Mouse (Mus musculus) stomach, embryonic 16.5 days (tissue): ENCODE measurements around the gene Itln1. TPM values are rescaled to one million over a fixed set of nuclear protein-coding genes. Genes with fewer than 3 reads are reported as not detected.
"Not testable (repeated sequence)": the region's sequence is repeated elsewhere in the genome, so short reads cannot be mapped to it uniquely, and the experiment has no call there.

Experiments
- ATAC-seq: fragments of 200-750 bp; cut with Nextera tagmentation; 2 replicates; pipeline ENCODE4 v1.8.0; 2017; ENCODE audit warnings: moderate number of reproducible peaks, moderate TSS enrichment; ENCODE audit not compliant: insufficient read depth, low FRiP score
- H3K27ac ChIP-seq: fragments of 300-500 bp; sonication (generic); 2 replicates; pipeline ENCODE4 v1.5.1; 2014; ENCODE audit warnings: low read length
- H3K27me3 ChIP-seq: fragments of 300-500 bp; sonication (generic); 2 replicates; pipeline ENCODE4 v1.6.1; 2014; ENCODE audit warnings: low read length, control low read depth, mixed read lengths; ENCODE audit not compliant: control insufficient read depth, insufficient read depth
- H3K36me3 ChIP-seq: fragments of 300-500 bp; sonication (generic); 2 replicates; pipeline ENCODE4 v1.6.1; 2014; ENCODE audit warnings: low read length; ENCODE audit not compliant: control insufficient read depth, insufficient read depth
- H3K4me1 ChIP-seq: fragments of 300-500 bp; sonication (generic); 2 replicates; pipeline ENCODE4 v1.6.1; 2014; ENCODE audit warnings: low read length, control low read depth, mixed read lengths; ENCODE audit not compliant: control insufficient read depth, insufficient read depth
- H3K4me2 ChIP-seq: fragments of 300-500 bp; sonication (generic); 2 replicates; pipeline ENCODE4 v1.6.1; 2014; ENCODE audit warnings: low read depth, low read length, mixed read lengths
- H3K4me3 ChIP-seq: fragments of 300-500 bp; sonication (generic); replicated peaks from 2 replicates; pipeline ENCODE4 v1.5.1; 2014; ENCODE audit warnings: mild to moderate bottlenecking, low read length
- H3K9ac ChIP-seq: fragments of 300-500 bp; sonication (generic); 2 replicates; pipeline ENCODE4 v1.6.1; 2014; ENCODE audit warnings: low read length
- H3K9me3 ChIP-seq: fragments of 300-500 bp; sonication (generic); replicated peaks from 2 replicates; pipeline ENCODE4 v1.6.1; 2016; ENCODE audit warnings: low read length, control low read depth; ENCODE audit not compliant: control insufficient read depth
- WGBS: fragments of 180-500 bp; shearing (Covaris S2); extraction: QIAGEN DNeasy Blood & Tissue Kit; methylation state at CpG from one replicate; pipeline ENCODE4 v1.1.7; 2014; 5-methylcytosine and 5-hydroxymethylcytosine counted together
- polyA plus RNA-seq: library from polyadenylated mRNA; unstranded; fragments of >200 nt; fragmentation: Nextera tagmentation; extraction: Ambion mirVana; gene quantifications from 2 replicates; pipeline ENCODE4 v1.2.1, GENCODE M21; 2015

The Itln1 gene
- polyA plus RNA-seq, 1 experiment from 2014 or later: not detected

GRCm38 (mm10) chr1:171477758-171478545, 57.1 kb downstream of the Itln1 start:
- Histone ChIP-seq H3K27me3 (no peaks in the 10 kb centered on the region), H3K9me3 (peaks cover 2% of the 10 kb centered on the region; the same call in 1 of the 2 replicates), H3K36me3 (no peaks in the 10 kb centered on the region), H3K4me1 (no peaks in the 10 kb centered on the region), H3K4me3 (peak overlapping the region; percentile 41), H3K27ac (peak overlapping the region; percentile 92), H3K4me2 (peak overlapping the region; percentile 52), H3K9ac (peak overlapping the region; percentile 63; the same call in 1 of the 2 replicates)
- 50% methylated on average over 27 of the region's 27 CpGs for WGBS
- ATAC-seq: peak; percentile 95

- 70% methylated on average over 8 of the region's 8 CpGs for whole genome bisulfite sequencing
- Histone ChIP-seq H3K9me3 (no peaks in the 10 kb centered on the region), H3K4me1 (no peaks in the 10 kb centered on the region), H3K36me3 (no peaks in the 10 kb centered on the region), H3K27me3 (no peaks in the 10 kb centered on the region), H3K27ac (peak overlapping the region; percentile 92), H3K9ac (no peak overlapping the region), H3K4me3 (no peak overlapping the region), H3K4me2 (no peak overlapping the region)
- no peak for ATAC-seq
Measured at GRCm38 (mm10) chr1:171477123-171477522, 58.0 kb downstream of the Itln1 start.

GRCm38 (mm10) chr1:171473920-171474640, 61.0 kb downstream of the Itln1 start:
- no peak overlapping the region for H3K4me3 ChIP-seq
- 62% methylated on average over 9 of the region's 9 CpGs for WGBS
- H3K9me3 ChIP-seq: no peaks in the 10 kb centered on the region
- no peak for ATAC-seq
- H3K4me1 ChIP-seq: no peaks in the 10 kb centered on the region
- no peaks in the 10 kb centered on the region for H3K27me3 ChIP-seq
- H3K27ac ChIP-seq: peak overlapping the region; percentile 14; the same call in 1 of the 2 replicates
- no peaks in the 10 kb centered on the region for H3K36me3 ChIP-seq
- no peak overlapping the region for H3K9ac ChIP-seq
- no peak overlapping the region for H3K4me2 ChIP-seq

GRCm38 (mm10) chr1:171473506-171473905, 61.6 kb downstream of the Itln1 start:
- Histone ChIP-seq H3K9ac (no peak overlapping the region), H3K9me3 (no peaks in the 10 kb centered on the region), H3K4me1 (no peaks in the 10 kb centered on the region), H3K36me3 (no peaks in the 10 kb centered on the region), H3K4me2 (no peak overlapping the region), H3K27me3 (no peaks in the 10 kb centered on the region), H3K4me3 (no peak overlapping the region), H3K27ac (peak overlapping the region; percentile 26; the same call in 1 of the 2 replicates)
- 63% methylated on average over 4 of the region's 4 CpGs for WGBS
- ATAC-seq: no peak

GRCm38 (mm10) chr1:171471941-171472340, 63.2 kb downstream of the Itln1 start:
- not testable (repeated sequence) for H3K4me2 ChIP-seq, H3K9ac ChIP-seq, H3K27me3 ChIP-seq, H3K27ac ChIP-seq, ATAC-seq, H3K36me3 ChIP-seq, H3K4me1 ChIP-seq, H3K4me3 ChIP-seq, H3K9me3 ChIP-seq
- WGBS: 88% methylated on average over 8 of the region's 8 CpGs

GRCm38 (mm10) chr1:171471452-171471851, 63.6 kb downstream of the Itln1 start:
- no peaks in the 10 kb centered on the region for H3K9me3 ChIP-seq
- H3K27ac ChIP-seq: peak overlapping the region; percentile 25; the same call in 1 of the 2 replicates
- no peak overlapping the region for H3K9ac ChIP-seq
- 70% methylated on average over 1 of the region's 1 CpGs for WGBS
- H3K27me3 ChIP-seq: no peaks in the 10 kb centered on the region
- no peak for ATAC-seq
- no peak overlapping the region for H3K4me3 ChIP-seq
- H3K36me3 ChIP-seq: no peaks in the 10 kb centered on the region
- no peaks in the 10 kb centered on the region for H3K4me1 ChIP-seq
- no peak overlapping the region for H3K4me2 ChIP-seq

GRCm38 (mm10) chr1:171470896-171471295, 64.2 kb downstream of the Itln1 start:
- H3K4me3 ChIP-seq: no peak overlapping the region
- peak overlapping the region; percentile 25; the same call in 1 of the 2 replicates for H3K27ac ChIP-seq
- H3K9me3 ChIP-seq: no peaks in the 10 kb centered on the region
- H3K4me2 ChIP-seq: no peak overlapping the region
- H3K9ac ChIP-seq: no peak overlapping the region
- no peaks in the 10 kb centered on the region for H3K27me3 ChIP-seq
- WGBS: 69% methylated on average over 5 of the region's 5 CpGs
- ATAC-seq: peak; percentile 68; the same call in 1 of the 2 replicates
- H3K36me3 ChIP-seq: no peaks in the 10 kb centered on the region
- H3K4me1 ChIP-seq: no peaks in the 10 kb centered on the region

GRCm38 (mm10) chr1:171470371-171470871, 64.7 kb downstream of the Itln1 start:
- H3K27ac ChIP-seq: peak overlapping the region; percentile 15; the same call in 1 of the 2 replicates
- H3K4me1 ChIP-seq: no peaks in the 10 kb centered on the region
- no peak for ATAC-seq
- H3K27me3 ChIP-seq: no peaks in the 10 kb centered on the region
- no peaks in the 10 kb centered on the region for H3K9me3 ChIP-seq
- H3K4me3 ChIP-seq: no peak overlapping the region
- H3K9ac ChIP-seq: no peak overlapping the region
- 30% methylated on average over 7 of the region's 7 CpGs for WGBS
- no peaks in the 10 kb centered on the region for H3K36me3 ChIP-seq
- no peak overlapping the region for H3K4me2 ChIP-seq

GRCm38 (mm10) chr1:171469678-171470077, 65.4 kb downstream of the Itln1 start:
- H3K27ac ChIP-seq: peak overlapping the region; percentile 15; the same call in 1 of the 2 replicates
- H3K9ac ChIP-seq: no peak overlapping the region
- H3K9me3 ChIP-seq: no peaks in the 10 kb centered on the region
- 0 out of 2 replicates have a peak overlapping the region, but pooled peaks have one; percentile 4 for H3K4me2 ChIP-seq
- H3K4me3 ChIP-seq: no peak overlapping the region
- no peaks in the 10 kb centered on the region for H3K27me3 ChIP-seq
- no peaks in the 10 kb centered on the region for H3K4me1 ChIP-seq
- no peaks in the 10 kb centered on the region for H3K36me3 ChIP-seq
- WGBS: 69% methylated on average over 3 of the region's 3 CpGs
- ATAC-seq: no peak
